Mouse (Mus musculus) MEL (cell line): Measurements from ENCODE around the gene Dars. TPM values are rescaled to one million over a fixed set of nuclear protein-coding genes. Genes with fewer than 3 reads are reported as not detected.

Source experiments
- DNase-seq: peaks from one replicate; pipeline ENCODE4 v3.0.0; 2011; ENCODE audit warnings: low read depth, low spot score
- H3K27ac ChIP-seq: 2 replicates; pipeline ENCODE4 v1.5.1; 2012; ENCODE audit warnings: low read depth, mild to moderate bottlenecking, control low read depth, low read length, moderate library complexity; ENCODE audit not compliant: control insufficient read depth
- H3K27me3 ChIP-seq, 2 experiments: fragments of 150-350 bp in 1 of 2; sonication (generic) in 1 of 2; 2 replicates each; pipeline ENCODE4 v1.6.1; 2012; ENCODE audit warnings: low read length in 2 of 2, mild to moderate bottlenecking in 2 of 2, improper control_type of control experiment in 1 of 2, moderate library complexity in 1 of 2; ENCODE audit not compliant: insufficient read depth in 2 of 2, control insufficient read depth in 1 of 2
- H3K36me3 ChIP-seq, 2 experiments: 2 replicates each; pipeline ENCODE4 v1.6.1; 2012 to 2014; ENCODE audit warnings: low read length in 2 of 2, improper control_type of control experiment in 1 of 2, inconsistent platforms in 1 of 2, mild to moderate bottlenecking in 1 of 2; ENCODE audit not compliant: insufficient read depth in 2 of 2, control insufficient read depth in 1 of 2
- H3K4me1 ChIP-seq, 2 experiments: fragments of 150-350 bp in 1 of 2; sonication (generic) in 1 of 2; 2 replicates each; pipeline ENCODE4 v1.6.1; 2012; ENCODE audit warnings: low read length in 2 of 2, improper control_type of control experiment in 1 of 2, mild to moderate bottlenecking in 1 of 2; ENCODE audit not compliant: insufficient read depth in 2 of 2, control insufficient read depth in 1 of 2
- H3K4me3 ChIP-seq, 2 experiments: fragments of 150-350 bp in 1 of 2; sonication (generic) in 1 of 2; 2 replicates each; pipeline ENCODE4 v1.5.1; 2012; ENCODE audit warnings: low read depth in 2 of 2, low read length in 2 of 2, mild to moderate bottlenecking in 2 of 2, moderate library complexity in 2 of 2, control low read depth in 1 of 2, improper control_type of control experiment in 1 of 2; ENCODE audit not compliant: control insufficient read depth in 1 of 2, insufficient read depth in 1 of 2
- H3K79me2 ChIP-seq: 2 replicates; pipeline ENCODE4 v1.6.1; 2012; ENCODE audit warnings: mild to moderate bottlenecking, low read length, moderate library complexity; ENCODE audit not compliant: control insufficient read depth, poor library complexity, insufficient read depth
- H3K9ac ChIP-seq: 2 replicates; pipeline ENCODE4 v1.6.1; 2012; ENCODE audit warnings: low read depth, mild to moderate bottlenecking, control low read depth, low read length, moderate library complexity; ENCODE audit not compliant: control insufficient read depth, poor library complexity, severe bottlenecking
- H3K9me3 ChIP-seq: fragments of 150-350 bp; sonication (generic); replicated peaks from 2 replicates; pipeline ENCODE4 v1.6.1; 2012; ENCODE audit warnings: mild to moderate bottlenecking, low read length, improper control_type of control experiment, moderate library complexity; ENCODE audit not compliant: insufficient read depth
- BHLHE40 ChIP-seq: IDR thresholded peaks from 2 replicates; pipeline ENCODE4 v1.6.1; 2012; ENCODE audit warnings: low read depth, mild to moderate bottlenecking, inconsistent platforms, low read length, improper control_type of control experiment, borderline replicate concordance
- CHD1 ChIP-seq: IDR thresholded peaks from 2 replicates; pipeline ENCODE4 v1.6.1; 2012; ENCODE audit warnings: low read depth, mild to moderate bottlenecking, inconsistent platforms, low read length, improper control_type of control experiment
- EP300 ChIP-seq, 2 experiments: IDR thresholded peaks; 2 replicates each; pipeline ENCODE4 v1.6.1; 2011; ENCODE audit warnings: improper control_type of control experiment in 2 of 2, low read length in 2 of 2, low read depth in 1 of 2, mild to moderate bottlenecking in 1 of 2
- ETS1 ChIP-seq: IDR thresholded peaks from 2 replicates; pipeline ENCODE4 v1.6.1; 2012; ENCODE audit warnings: low read depth, mild to moderate bottlenecking, inconsistent platforms, low read length, improper control_type of control experiment, moderate library complexity
- GABPA ChIP-seq: IDR thresholded peaks from 2 replicates; pipeline ENCODE4 v1.6.1; 2012; ENCODE audit warnings: low read depth, mild to moderate bottlenecking, inconsistent platforms, low read length, improper control_type of control experiment, moderate library complexity
- HCFC1 ChIP-seq: IDR thresholded peaks from 2 replicates; pipeline ENCODE4 v1.6.1; 2012; ENCODE audit warnings: low read depth, mild to moderate bottlenecking, inconsistent platforms, low read length, improper control_type of control experiment, moderate library complexity
- KAT2A ChIP-seq: conservative IDR thresholded peaks from 2 replicates; pipeline ENCODE4 v1.6.1; 2012; ENCODE audit warnings: low read depth, low read length, improper control_type of control experiment, inconsistent platforms
- MAFK ChIP-seq: IDR thresholded peaks from 2 replicates; pipeline ENCODE4 v1.6.1; 2011; ENCODE audit warnings: low read depth, mild to moderate bottlenecking, low read length, improper control_type of control experiment, borderline replicate concordance
- MAX ChIP-seq: IDR thresholded peaks from 2 replicates; pipeline ENCODE4 v1.6.1; 2011; ENCODE audit warnings: low read length, improper control_type of control experiment
- MAZ ChIP-seq: IDR thresholded peaks from 2 replicates; pipeline ENCODE4 v1.6.1; 2012; ENCODE audit warnings: low read depth, mild to moderate bottlenecking, inconsistent platforms, low read length, improper control_type of control experiment
- MEF2A ChIP-seq: IDR thresholded peaks from 2 replicates; pipeline ENCODE4 v1.6.1; 2014; ENCODE audit warnings: low read depth, mild to moderate bottlenecking, inconsistent platforms, low read length, improper control_type of control experiment; ENCODE audit not compliant: poor library complexity, insufficient replicate concordance, severe bottlenecking; ENCODE audit errors: extremely low read depth
- MXI1 ChIP-seq: IDR thresholded peaks from 2 replicates; pipeline ENCODE4 v1.6.1; 2011; ENCODE audit warnings: mild to moderate bottlenecking, low read depth, low read length, improper control_type of control experiment
- MYB ChIP-seq: IDR thresholded peaks from 2 replicates; pipeline ENCODE4 v1.6.1; 2011; ENCODE audit warnings: mild to moderate bottlenecking, low read depth, low read length, improper control_type of control experiment
- MYC ChIP-seq: IDR thresholded peaks from 2 replicates; pipeline ENCODE4 v1.6.1; 2011; ENCODE audit warnings: low read depth, mild to moderate bottlenecking, low read length, improper control_type of control experiment, moderate library complexity
- NRF1 ChIP-seq: IDR thresholded peaks from 2 replicates; pipeline ENCODE4 v1.6.1; 2014; ENCODE audit warnings: low read depth, mild to moderate bottlenecking, inconsistent platforms, low read length, improper control_type of control experiment, moderate library complexity; ENCODE audit not compliant: poor library complexity, insufficient read depth, severe bottlenecking
- POLR2A ChIP-seq, 2 experiments: IDR thresholded peaks; 2 replicates each; pipeline ENCODE4 v1.6.1; 2011 to 2012; ENCODE audit warnings: low read length in 2 of 2, mild to moderate bottlenecking in 2 of 2, control low read depth in 1 of 2, improper control_type of control experiment in 1 of 2, low read depth in 1 of 2, moderate library complexity in 1 of 2; ENCODE audit not compliant: control insufficient read depth in 1 of 2, insufficient read depth in 1 of 2, poor library complexity in 1 of 2
- POLR2AphosphoS2 ChIP-seq: IDR thresholded peaks from 2 replicates; pipeline ENCODE4 v1.6.1; 2011; ENCODE audit warnings: low read length, improper control_type of control experiment
- RAD21 ChIP-seq: IDR thresholded peaks from 2 replicates; pipeline ENCODE4 v1.6.1; 2011; ENCODE audit warnings: mild to moderate bottlenecking, low read depth, low read length, improper control_type of control experiment
- SIN3A ChIP-seq: IDR thresholded peaks from 2 replicates; pipeline ENCODE4 v1.6.1; 2012; ENCODE audit warnings: low read length, improper control_type of control experiment, inconsistent platforms
- SMC3 ChIP-seq: IDR thresholded peaks from 2 replicates; pipeline ENCODE4 v1.6.1; 2011; ENCODE audit warnings: low read depth, low read length, improper control_type of control experiment
- TBP ChIP-seq: IDR thresholded peaks from 2 replicates; pipeline ENCODE4 v1.8.0; 2011; ENCODE audit warnings: low read depth, low read length, improper control_type of control experiment
- TCF12 ChIP-seq: IDR thresholded peaks from 2 replicates; pipeline ENCODE4 v1.6.1; 2014; ENCODE audit warnings: low read depth, mild to moderate bottlenecking, inconsistent platforms, low read length, improper control_type of control experiment, moderate library complexity
- UBTF ChIP-seq: IDR thresholded peaks from 2 replicates; pipeline ENCODE4 v1.6.1; 2012; ENCODE audit warnings: low read depth, mild to moderate bottlenecking, inconsistent platforms, low read length, improper control_type of control experiment, moderate library complexity, borderline replicate concordance; ENCODE audit not compliant: insufficient read depth
- USF1 ChIP-seq: IDR thresholded peaks from 2 replicates; pipeline ENCODE4 v1.6.1; 2014; ENCODE audit warnings: low read depth, mild to moderate bottlenecking, inconsistent platforms, low read length, improper control_type of control experiment, moderate library complexity
- ZC3H11A ChIP-seq: IDR thresholded peaks from 2 replicates; pipeline ENCODE4 v1.6.1; 2012; ENCODE audit warnings: low read depth, mild to moderate bottlenecking, inconsistent platforms, low read length, improper control_type of control experiment
- ZMIZ1 ChIP-seq: IDR thresholded peaks from 2 replicates; pipeline ENCODE4 v1.6.1; 2012; ENCODE audit warnings: low read depth, mild to moderate bottlenecking, inconsistent platforms, low read length, improper control_type of control experiment, moderate library complexity
- polyA plus RNA-seq, 2 experiments: library from polyadenylated mRNA; stranded (reverse) in 1 of 2; unstranded in 1 of 2; fragments of >175 nt in 1 of 2; fragments of >200 nt in 1 of 2; gene quantifications; 2 replicates each; pipeline versions ENCODE4 v1.2.1 to v1.2.4; 2012; ENCODE audit warnings: low replicate concordance in 2 of 2, low read depth in 1 of 2; ENCODE audit not compliant: insufficient read length in 2 of 2, insufficient read depth in 1 of 2, missing spikeins in 1 of 2
- total RNA-seq: library from RNA; depleted of rRNA; stranded (reverse); fragments of 300-350 nt; gene quantifications from 2 replicates; pipeline ENCODE4 v1.2.3, GENCODE M21; 2012

Gene Dars
- total and polyA plus RNA-seq, 3 experiments: 95.2 to 104 TPM; not detected in 1

DNA sequence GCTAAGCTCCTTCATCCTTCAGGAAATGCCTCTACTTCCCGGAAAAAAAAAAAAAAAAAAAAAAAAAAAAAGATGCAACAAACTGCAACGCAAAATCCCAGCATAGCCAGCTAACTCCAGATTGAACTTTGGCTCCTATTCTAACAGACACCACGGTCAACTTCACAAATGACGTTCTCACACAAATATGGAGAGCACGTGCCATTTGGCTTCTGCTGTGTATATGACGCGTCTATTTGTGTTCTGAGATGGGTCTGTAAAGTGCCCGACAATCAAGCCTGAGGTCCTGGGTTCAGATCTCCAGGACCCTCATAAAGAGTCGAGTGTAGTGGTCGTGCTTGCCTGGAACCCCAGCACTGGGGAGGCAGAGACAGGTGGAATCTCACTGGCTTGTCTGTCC, 39.1 kb upstream of the Dars start:
- H3K27ac ChIP-seq: no peak overlapping the region
- H3K4me1 ChIP-seq: no peaks in the 10 kb centered on the region
- DNase-seq: no peak
- no peaks in the 10 kb centered on the region for H3K36me3 ChIP-seq
- TF ChIP-seq MYC: no peak
- no peak for TF ChIP-seq BHLHE40
- TF ChIP-seq POLR2A (IDR thresholded peaks at IDR 0.05; ENCODE audit: control insufficient read depth in 1 of 2, insufficient read depth in 1 of 2, low read depth in 1 of 2, low read length in 2 of 2, poor library complexity in 1 of 2): no peak
- no peak for TF ChIP-seq MEF2A
- TF ChIP-seq MYB: no peak
- TF ChIP-seq MAX: no peak
- TF ChIP-seq SMC3: no peak
- TF ChIP-seq TCF12: no peak
- no peak for TF ChIP-seq TBP
- no peak for TF ChIP-seq GABPA
- TF ChIP-seq MXI1: no peak
- no peak for TF ChIP-seq EP300 (IDR thresholded peaks at IDR 0.05; ENCODE audit: low read depth in 1 of 2, low read length in 2 of 2)
- TF ChIP-seq ETS1: no peak
- no peak for TF ChIP-seq SIN3A
- TF ChIP-seq USF1: no peak
- TF ChIP-seq KAT2A: no peak
- no peak for TF ChIP-seq MAZ
- no peak for TF ChIP-seq ZMIZ1
- TF ChIP-seq, all 39 proteins: peak for 0
- Histone ChIP-seq H3K9me3 (no peaks in the 10 kb centered on the region), H3K79me2 (no peaks in the 10 kb centered on the region), H3K4me3 (no peak overlapping the region), H3K27me3 (peaks cover under 1 to 1% of the 10 kb centered on the region in 2 experiments; a peak in 3 of 4 replicates), H3K9ac (no peak overlapping the region)

DNA sequence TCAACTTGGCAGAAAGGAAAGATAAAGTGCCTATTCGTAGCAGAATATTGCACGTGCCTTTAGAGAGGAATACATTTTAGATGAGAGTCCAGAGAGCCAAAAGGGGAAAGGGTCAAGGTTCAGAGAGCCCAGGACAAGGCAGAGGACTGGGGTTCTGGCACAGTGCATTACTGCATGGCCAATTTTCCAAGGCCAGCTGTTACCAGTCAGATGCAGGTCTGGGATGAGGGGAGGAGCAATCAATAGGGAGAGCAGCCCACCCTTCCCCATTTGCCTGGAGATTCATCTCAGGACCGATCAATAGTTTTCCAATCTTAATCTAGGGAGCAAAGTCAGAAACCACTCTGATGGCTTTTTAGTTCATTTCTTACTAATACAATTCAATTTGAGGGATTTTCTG, 35.0 kb upstream of the Dars start:
- Histone ChIP-seq H3K4me1 (peaks cover 0 to 5% of the 10 kb centered on the region in 2 experiments; a peak in 1 of 4 replicates), H3K9me3 (no peaks in the 10 kb centered on the region), H3K79me2 (no peaks in the 10 kb centered on the region), H3K9ac (no peak overlapping the region), H3K27ac (no peak overlapping the region), H3K27me3 (peaks cover 3 to 6% of the 10 kb centered on the region in 2 experiments; a peak in 3 of 4 replicates), H3K4me3 (no peak overlapping the region), H3K36me3 (no peaks in the 10 kb centered on the region)
- TF ChIP-seq MYB (no peak), UBTF (no peak), ZC3H11A (no peak), CHD1 (no peak), POLR2A (IDR thresholded peaks at IDR 0.05; ENCODE audit: control insufficient read depth in 1 of 2, insufficient read depth in 1 of 2, low read depth in 1 of 2, low read length in 2 of 2, poor library complexity in 1 of 2) (no peak), RAD21 (no peak), NRF1 (no peak), MAX (no peak), SIN3A (no peak), MAFK (no peak), POLR2AphosphoS2 (no peak), TCF12 (no peak), HCFC1 (no peak), SMC3 (no peak), USF1 (no peak)
- DNase-seq: no peak
